Mouse (Mus musculus) testis, postnatal 10 days (tissue): Measurements from ENCODE around the gene Car6.

Experiments used
- DNase-seq: peaks from one replicate; pipeline ENCODE4 v3.0.0; 2021; ENCODE audit warnings: low spot score

Gene Car6

DNA sequence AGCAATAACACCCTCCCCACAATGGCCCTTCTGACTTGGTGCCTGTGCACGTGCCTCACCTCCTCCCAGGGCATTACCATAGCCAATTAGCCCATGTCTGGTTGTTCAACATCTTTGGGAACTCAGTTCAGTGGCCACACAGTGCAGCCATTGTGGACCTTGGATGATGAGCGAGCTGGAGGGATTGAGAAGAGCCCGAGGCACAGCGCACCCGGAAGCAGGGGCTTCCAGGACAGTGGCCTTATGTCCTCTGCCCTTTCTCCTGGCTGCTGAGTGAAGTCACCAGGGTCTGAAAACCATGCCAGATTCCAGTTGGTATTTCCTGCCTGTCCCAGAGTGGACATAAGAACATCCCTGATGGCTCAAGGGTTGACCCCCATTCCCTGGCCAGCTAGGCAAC lies at the start of gene Car6:
Gene Car6, minus strand, starts transcription at position 101 of the 400 bp plus-strand sequence.
- DNase-seq: no peak

DNA sequence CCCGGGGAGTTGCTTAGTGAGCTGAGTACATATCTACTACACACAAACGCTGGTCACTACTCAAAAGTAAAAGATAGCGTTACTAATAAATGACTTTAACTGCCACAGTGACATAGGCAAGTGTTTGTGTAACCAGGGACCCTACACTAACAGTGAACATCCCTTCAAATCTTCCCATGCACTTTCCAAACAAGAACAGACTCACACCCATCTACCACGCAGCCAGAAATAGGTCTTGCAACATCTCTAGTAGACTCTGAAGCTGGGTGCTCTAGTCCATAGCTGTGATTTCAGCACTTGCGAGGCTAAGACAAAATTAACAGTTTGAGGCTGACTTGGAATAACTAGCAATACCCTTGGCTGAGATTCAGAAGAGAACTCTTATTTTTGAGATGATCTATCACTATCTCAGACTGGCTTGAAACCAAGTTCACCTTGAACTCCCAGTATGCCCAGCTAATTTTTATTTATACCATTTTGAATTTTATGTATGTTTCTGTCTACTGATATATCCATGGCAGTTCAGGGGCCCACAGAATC lies 48.7 kb upstream of the Car6 start:
- DNase-seq: no peak

- no peak for DNase-seq
Observed at GRCm38 (mm10) chr4:150248917-150249316, 47.8 kb upstream of the Car6 start.

- peak; percentile 80 for DNase-seq
Observed at GRCm38 (mm10) chr4:150248009-150248408, 46.9 kb upstream of the Car6 start.

DNA sequence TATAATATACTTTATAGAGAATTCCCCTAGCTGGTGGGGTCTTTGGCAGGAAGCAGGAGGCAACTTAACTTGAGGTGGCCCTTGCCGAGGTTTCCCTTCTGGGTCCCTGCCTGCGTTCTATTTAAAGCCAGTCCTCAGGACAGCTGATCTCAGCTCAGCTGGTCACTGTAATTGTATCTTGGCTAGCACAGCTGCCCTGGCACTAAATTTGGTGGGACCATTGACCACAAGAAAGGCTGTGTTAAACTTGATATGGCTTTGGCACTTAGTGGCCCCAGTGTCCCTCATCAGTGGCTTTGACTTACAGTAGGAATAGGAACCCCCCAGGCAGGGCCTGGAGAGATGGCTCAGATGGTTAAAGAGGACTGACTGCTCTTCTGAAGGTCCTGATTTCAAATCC lies 44.7 kb upstream of the Car6 start:
- DNase-seq: no peak

DNA sequence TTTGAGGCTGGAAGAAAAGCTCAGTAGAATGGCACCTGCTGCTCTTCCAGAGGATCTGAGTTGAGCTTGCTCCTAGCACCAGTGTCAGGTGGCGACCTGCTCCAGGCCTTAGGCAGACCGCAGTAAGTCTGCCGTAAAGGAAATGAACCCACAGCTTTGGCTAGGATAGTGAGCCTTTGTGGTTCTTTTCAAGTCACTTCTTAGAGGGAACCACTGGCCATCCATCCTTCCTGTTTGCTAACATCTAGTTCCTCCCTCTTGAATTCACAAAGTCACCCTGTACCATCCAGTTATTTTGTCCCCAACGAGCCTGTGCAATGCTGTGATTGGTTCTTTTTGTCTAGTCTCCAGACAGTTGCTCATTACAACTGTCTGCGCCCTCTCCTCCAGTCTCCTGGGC lies 41.6 kb upstream of the Car6 start:
- DNase-seq: no peak

- no peak for DNase-seq
Observed at GRCm38 (mm10) chr4:150241708-150242107, 40.6 kb upstream of the Car6 start.

DNA sequence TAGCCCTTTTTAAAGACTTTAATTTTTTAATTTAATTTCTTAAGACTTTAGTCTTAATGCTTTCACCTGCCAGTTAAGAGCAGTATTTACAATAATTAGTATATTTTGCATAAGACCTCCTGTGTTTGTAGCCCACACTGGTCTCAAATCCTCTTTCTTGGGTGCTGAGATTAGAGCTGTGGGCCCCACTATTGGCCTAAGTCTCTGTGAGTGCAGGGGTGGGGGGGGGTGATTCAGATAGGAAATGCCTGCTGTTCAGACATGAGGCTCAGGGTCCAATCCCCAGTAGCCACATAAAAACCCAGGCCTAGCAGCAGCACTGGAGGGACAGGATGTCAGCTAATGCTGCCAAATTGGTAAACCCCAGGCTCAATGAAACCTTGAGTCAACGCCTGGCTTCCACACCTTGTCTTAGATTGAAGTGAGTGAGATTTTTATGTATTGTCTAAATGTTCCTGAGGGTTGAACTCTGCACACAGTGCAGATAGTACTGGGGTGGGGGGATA lies 39.3 kb upstream of the Car6 start:
- no peak for DNase-seq

- peak; percentile 71 for DNase-seq
Observed at GRCm38 (mm10) chr4:150239951-150240368, 38.8 kb upstream of the Car6 start.

GRCm38 (mm10) chr4:150239503-150239902 lies 38.4 kb upstream of the Car6 start:
- no peak for DNase-seq

- DNase-seq: no peak
Observed at GRCm38 (mm10) chr4:150239087-150239480, 38.0 kb upstream of the Car6 start.

DNA sequence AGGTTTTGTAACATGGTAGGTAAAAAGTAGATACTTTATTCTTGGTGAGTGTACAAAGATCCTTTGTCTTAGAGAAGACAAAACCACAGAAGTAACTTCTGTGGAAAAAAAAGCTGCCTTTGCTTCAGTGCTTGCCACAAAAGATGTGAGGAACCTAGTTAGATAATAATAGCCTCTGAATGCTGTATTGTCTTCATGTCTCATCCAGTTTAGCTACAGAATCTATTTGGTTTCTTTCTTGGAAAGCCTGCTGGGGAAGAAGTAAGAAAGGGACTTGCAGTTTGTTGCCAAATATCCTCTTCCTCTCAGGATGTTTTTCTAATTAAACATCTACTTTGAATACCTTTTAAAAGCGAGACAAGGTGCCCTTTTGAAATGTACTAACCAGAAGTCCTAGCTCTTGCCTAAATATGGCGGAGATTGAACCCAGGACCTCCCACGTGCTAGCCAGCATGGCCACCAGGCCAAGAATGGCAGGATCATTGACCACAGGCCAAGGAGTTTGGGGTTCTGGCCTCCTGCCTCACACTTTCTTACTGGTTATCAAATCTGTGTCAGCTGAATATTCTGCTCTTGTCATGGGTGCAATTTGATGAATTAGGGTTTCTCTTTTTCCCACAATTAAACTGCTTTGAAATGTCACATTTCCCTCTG lies 37.4 kb upstream of the Car6 start:
- no peak for DNase-seq

- DNase-seq: no peak
Observed at GRCm38 (mm10) chr4:150237636-150238361, 36.7 kb upstream of the Car6 start.

DNA sequence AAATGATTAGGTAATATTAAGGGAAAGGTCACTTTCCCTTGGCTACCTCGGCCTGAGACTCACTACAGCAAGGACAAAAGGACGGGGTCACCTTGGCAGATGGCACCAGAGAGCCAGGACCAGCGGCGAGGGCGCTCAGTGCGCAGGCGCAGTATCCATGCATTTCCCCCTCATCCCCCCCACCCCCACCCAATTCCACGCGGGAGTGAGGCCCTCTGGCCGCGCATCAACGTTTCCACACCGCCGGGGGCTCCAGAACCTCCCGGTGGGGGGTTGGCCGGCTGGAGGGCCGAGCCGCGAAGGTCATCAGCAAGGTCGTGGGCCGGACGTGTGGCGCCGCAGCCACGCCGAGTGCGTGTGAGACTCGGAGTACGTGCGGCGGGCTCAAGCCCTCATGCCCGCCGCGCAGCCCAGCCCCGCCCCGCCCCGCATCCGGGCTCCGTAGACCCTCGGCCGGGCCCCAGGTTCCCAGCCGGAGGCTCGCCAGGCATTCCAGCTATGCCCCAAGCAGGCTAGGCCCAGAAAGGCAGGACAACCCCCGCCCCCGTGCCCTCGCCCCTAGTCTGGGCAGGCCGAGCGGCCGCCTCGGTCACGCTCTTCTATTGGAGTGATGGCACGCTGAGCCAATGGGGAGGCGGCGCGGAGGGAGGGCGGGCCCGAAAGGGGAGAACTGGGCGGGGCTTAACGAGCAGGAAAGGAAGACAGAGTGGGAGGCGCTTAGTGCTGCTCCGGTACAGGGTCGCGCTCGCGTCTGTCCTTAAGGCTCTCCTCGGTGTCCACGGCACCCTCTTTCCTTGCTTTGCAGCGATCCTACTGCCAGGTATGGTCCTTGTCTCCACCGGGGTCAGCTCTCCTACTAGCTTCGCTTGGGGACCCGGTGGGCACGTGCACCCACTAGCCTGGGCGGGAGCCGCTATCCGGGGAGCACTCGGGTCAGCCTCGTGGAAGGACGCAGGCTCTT lies 35.7 kb upstream of the Car6 start, which contains the start of gene Eno1:
Gene Eno1, plus strand, starts transcription at position 201 of the 961 bp plus-strand sequence.
- peak; percentile 99 for DNase-seq

DNA sequence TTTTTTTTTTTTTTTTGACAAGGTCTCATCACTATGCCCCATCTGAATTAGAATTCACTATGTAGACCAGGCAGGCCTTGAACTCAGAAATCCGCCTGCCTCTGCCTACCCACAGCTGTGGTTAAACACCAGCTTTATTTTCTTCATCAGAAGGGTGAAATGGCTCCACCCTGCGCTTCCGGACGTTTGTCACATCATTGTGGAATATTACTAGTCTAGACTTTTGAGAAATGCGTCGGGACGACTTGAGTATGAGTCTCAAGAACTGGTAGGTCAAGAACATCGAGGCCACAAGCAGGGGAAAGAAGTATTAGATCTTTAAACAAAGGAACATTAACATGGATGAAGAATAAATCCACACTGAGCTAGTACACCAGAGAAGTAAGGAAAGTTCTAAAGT lies 34.9 kb upstream of the Car6 start:
- DNase-seq: no peak

DNA sequence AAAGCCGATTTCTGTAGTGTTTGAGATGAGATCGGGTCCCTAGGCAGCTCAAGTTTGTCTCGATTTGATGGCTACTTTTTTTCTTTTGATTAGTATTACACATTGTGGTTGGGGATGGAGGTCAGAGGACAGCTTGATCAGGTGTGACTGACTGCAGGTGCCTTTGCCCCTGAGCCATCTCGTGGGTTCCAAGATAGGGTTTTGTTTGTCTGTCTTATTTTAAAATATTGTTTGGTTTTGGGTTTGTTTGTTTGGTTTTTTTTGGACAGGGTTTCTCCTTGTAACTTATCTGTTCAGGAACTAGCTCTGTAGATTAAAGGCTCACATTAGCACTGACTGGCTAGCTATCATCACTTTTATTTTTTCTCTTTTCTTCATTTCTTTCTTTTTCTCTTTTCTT lies 34.5 kb upstream of the Car6 start:
- no peak for DNase-seq

DNA sequence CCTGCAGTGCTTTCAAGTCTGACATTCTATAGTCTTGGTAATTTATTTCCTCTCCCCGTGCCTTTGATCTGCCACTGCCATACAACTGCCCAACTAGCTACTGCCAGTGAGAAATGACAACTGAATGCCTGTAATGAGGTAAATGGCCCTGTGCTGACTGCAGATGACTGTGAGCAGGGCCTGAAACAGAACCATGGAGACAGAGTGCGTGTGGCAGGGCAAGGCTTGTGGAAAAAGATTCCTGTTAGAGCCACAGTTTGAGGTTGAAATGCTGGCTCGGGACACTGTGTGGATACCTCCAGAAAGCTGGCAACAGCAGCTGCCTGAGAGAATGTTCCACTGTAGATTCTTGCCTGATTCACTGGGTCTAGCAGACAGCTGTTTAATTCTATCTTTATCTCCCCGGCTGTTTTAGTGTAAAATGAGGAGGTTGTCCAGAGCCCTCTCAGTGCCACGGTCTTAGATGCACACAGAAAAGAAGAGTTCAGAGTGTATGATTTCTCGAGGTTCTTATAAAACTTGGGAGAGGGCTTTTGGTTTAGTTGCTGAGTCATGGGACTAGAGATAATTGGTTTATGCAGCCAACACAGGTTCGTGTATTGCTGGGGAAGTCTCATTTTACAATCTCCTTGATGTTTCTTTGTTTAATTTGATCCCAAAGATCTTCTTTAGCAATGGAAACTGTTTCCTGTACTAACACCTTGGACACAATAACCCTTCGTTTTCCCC lies 33.6 kb upstream of the Car6 start:
- no peak for DNase-seq

- DNase-seq: no peak
Observed at GRCm38 (mm10) chr4:150231871-150232270, 30.7 kb upstream of the Car6 start.

DNA sequence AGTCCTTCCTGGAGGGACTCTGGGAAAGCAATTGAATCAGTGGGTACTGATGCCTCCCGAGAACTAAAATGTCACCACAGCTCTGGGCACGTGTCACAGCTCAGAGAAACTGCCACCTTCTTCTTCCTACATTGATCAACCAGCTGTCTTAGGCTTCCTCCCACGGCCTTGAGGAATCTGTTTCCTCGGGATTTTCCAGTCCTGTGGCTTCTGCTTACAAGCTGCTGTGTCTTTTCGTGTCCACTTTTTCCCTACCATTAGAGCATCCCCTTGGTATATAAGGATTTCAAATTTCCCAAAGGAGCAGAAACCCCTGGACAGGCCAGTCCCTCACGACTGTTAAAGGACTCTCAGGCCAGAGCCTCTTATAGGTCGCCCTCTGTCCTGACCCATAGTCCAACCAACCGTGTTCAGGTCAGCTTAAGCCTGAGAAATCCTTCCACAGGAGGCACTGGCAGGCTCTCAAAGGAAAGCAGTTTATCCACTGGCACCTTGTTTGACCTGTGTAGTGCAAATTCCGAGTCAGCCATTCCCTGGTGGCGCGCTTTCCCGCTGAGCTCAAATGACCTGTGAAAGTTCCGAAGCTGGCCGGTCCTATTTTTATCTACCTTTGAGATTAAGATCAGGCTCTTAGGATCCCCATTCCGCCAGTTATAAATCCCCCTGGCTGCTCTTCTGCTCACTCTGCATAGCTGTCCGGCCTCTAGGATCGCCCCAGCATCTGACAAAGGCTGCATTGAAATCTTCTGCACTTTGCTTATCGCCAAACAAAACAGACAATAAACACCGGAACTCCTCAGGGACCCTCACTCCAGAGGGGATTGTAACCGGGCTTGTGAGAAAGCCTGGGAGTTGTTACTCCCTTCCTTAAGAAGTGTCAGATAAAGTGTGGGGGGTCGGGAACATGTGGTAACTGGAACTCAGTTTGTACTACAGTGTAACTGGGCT lies 29.6 kb upstream of the Car6 start:
- DNase-seq: no peak

GRCm38 (mm10) chr4:150229747-150230390 lies 28.7 kb upstream of the Car6 start:
- DNase-seq: no peak
